Mouse (Mus musculus): ENCODE measurements at regions not wholly inside any gene's neighbourhood (a gene's known extent, or its start where the extent isn't known, plus 50 kb on each side); places are given as distances from the start of the nearest gene placed in this dataset.
A peak's percentile ranks its signal among the peaks of the same experiment; 100 is the strongest.

DNA sequence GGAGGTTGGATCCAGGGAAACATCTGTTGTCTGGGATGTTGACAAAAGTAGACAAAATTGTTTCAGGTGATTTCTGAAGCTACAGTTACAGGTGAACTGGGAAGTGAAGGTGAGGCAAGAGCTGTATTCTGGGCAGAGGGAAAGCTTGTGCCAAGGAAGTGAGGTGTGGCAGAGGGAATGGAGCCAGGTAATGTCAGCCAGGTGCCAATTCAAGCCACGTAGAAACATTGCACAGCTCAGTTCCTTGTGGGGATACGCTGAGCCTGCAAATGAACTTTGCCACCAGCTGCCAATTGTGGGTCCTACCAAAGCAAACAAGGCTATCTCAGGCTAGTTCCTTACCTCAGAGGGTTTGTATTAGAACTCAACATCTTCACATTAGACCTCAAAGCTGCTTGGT, 410.1 kb downstream of the Fgf9 start:
- Histone ChIP-seq H3K27me3 (ENCODE audit: control insufficient read depth, insufficient read depth, low read depth, low read length) (no peaks in the 10 kb centered on the region), H3K4me1 (ENCODE audit: control insufficient read depth, insufficient read depth, low read length) (no peaks in the 10 kb centered on the region), H3K9ac (ENCODE audit: low read depth, low read length) (no peak overlapping the region), H3K4me2 (ENCODE audit: low read length) (no peak overlapping the region), H3K4me3 (ENCODE audit: low read depth, low read length) (no peak overlapping the region), H3K9me3 (replicated peaks; ENCODE audit: control insufficient read depth, low read length, poor library complexity, severe bottlenecking) (no peaks in the 10 kb centered on the region), H3K36me3 (ENCODE audit: control insufficient read depth, insufficient read depth, low read length) (no peaks in the 10 kb centered on the region), H3K27ac (ENCODE audit: low read length) (no peak overlapping the region)
- 91% methylated on average over 2 of the region's 2 CpGs for WGBS
- ATAC-seq, result no peak

DNA sequence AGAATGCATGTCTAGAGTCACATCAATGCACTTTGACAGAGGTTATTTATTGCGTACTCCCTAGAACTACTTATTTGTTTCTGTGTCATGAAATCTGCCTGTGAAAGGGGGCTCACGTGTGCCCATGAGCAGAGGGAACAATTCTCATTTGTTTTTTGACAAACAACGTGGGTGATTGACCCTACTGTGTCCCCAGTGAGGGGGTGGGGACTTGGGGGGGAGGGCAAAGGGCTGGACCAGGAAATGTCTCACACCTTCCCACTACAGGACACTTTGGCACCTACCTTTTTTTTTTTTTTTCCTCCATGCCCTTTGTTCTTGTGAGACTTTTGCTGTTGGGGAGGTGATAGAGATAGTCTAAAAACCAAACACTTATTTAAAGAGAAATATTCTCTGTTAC, 400.3 kb downstream of the Fgf9 start:
- Histone ChIP-seq H3K9ac (ENCODE audit: low read depth, low read length) (no peak overlapping the region), H3K4me3 (ENCODE audit: low read depth, low read length) (no peak overlapping the region), H3K4me2 (ENCODE audit: low read length) (no peak overlapping the region), H3K4me1 (ENCODE audit: control insufficient read depth, insufficient read depth, low read length) (0 out of 2 replicates have a peak, but pooled peaks cover 3% of the 10 kb centered on the region), H3K9me3 (replicated peaks; ENCODE audit: control insufficient read depth, low read length, poor library complexity, severe bottlenecking) (no peaks in the 10 kb centered on the region), H3K27me3 (ENCODE audit: control insufficient read depth, insufficient read depth, low read depth, low read length) (no peaks in the 10 kb centered on the region), H3K27ac (ENCODE audit: low read length) (no peak overlapping the region), H3K36me3 (ENCODE audit: control insufficient read depth, insufficient read depth, low read length) (no peaks in the 10 kb centered on the region)
- 67% methylated on average over 3 of the region's 3 CpGs for WGBS
- ATAC-seq, result no peak

- Histone ChIP-seq H3K36me3 (ENCODE audit: control insufficient read depth, insufficient read depth, low read length) (no peaks in the 10 kb centered on the region), H3K4me1 (ENCODE audit: control insufficient read depth, insufficient read depth, low read length) (0 out of 2 replicates have a peak, but pooled peaks cover 3% of the 10 kb centered on the region), H3K9ac (ENCODE audit: low read depth, low read length) (no peak overlapping the region), H3K27me3 (ENCODE audit: control insufficient read depth, insufficient read depth, low read depth, low read length) (no peaks in the 10 kb centered on the region), H3K4me2 (ENCODE audit: low read length) (no peak overlapping the region), H3K4me3 (ENCODE audit: low read depth, low read length) (no peak overlapping the region), H3K27ac (ENCODE audit: low read length) (no peak overlapping the region), H3K9me3 (replicated peaks; ENCODE audit: control insufficient read depth, low read length, poor library complexity, severe bottlenecking) (0 out of 2 replicates have a peak, but pooled peaks cover 3% of the 10 kb centered on the region)
- WGBS, result 77% methylated on average over 7 of the region's 7 CpGs
- no peak for ATAC-seq
Observed at GRCm38 (mm10) chr14:58468451-58468850, 398.1 kb downstream of the Fgf9 start.

- Histone ChIP-seq H3K4me1 (ENCODE audit: control insufficient read depth, insufficient read depth, low read length) (0 out of 2 replicates have a peak, but pooled peaks cover 3% of the 10 kb centered on the region), H3K9me3 (replicated peaks; ENCODE audit: control insufficient read depth, low read length, poor library complexity, severe bottlenecking) (0 out of 2 replicates have a peak, but pooled peaks cover 3% of the 10 kb centered on the region), H3K4me2 (ENCODE audit: low read length) (no peak overlapping the region), H3K27me3 (ENCODE audit: control insufficient read depth, insufficient read depth, low read depth, low read length) (no peaks in the 10 kb centered on the region), H3K27ac (ENCODE audit: low read length) (no peak overlapping the region), H3K36me3 (ENCODE audit: control insufficient read depth, insufficient read depth, low read length) (no peaks in the 10 kb centered on the region), H3K9ac (ENCODE audit: low read depth, low read length) (no peak overlapping the region), H3K4me3 (ENCODE audit: low read depth, low read length) (no peak overlapping the region)
- ATAC-seq, result no peak
- 90% methylated on average over 5 of the region's 5 CpGs for WGBS
Observed at GRCm38 (mm10) chr14:58467856-58468255, 397.5 kb downstream of the Fgf9 start.

DNA sequence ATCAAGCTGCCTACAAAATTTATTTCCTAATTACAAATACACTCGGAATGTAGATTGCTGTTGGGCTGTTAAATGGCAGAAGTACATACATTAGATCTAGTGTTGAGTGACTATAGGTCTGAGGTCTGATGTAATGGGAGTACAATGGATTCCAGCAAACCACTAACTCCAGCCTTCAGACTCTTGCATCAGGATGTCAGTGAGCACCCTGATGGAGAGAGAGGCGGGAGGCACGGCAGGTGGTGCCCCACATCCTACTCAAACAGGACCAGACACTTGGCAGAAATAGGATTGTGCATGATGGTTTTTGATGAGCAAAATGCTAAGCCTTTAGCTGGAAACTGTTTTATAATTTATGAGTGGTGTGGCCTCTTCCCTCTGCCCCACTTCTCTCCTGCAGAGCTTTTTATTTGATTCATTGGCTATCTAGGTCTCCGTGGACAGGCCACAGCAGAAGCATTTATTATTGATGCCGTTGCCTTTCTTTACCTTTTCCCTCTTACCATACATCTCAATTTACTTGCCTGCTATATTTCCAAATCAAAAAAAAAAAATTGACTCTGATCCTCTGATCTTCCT, 376.5 kb downstream of the Fgf9 start:
- Histone ChIP-seq H3K4me3 (ENCODE audit: low read depth, low read length) (no peak overlapping the region), H3K36me3 (ENCODE audit: control insufficient read depth, insufficient read depth, low read length) (no peaks in the 10 kb centered on the region), H3K4me2 (ENCODE audit: low read length) (no peak overlapping the region), H3K4me1 (ENCODE audit: control insufficient read depth, insufficient read depth, low read length) (no peaks in the 10 kb centered on the region), H3K27ac (ENCODE audit: low read length) (no peak overlapping the region), H3K9me3 (replicated peaks; ENCODE audit: control insufficient read depth, low read length, poor library complexity, severe bottlenecking) (no peaks in the 10 kb centered on the region), H3K27me3 (ENCODE audit: control insufficient read depth, insufficient read depth, low read depth, low read length) (no peaks in the 10 kb centered on the region), H3K9ac (ENCODE audit: low read depth, low read length) (no peak overlapping the region)
- 0 out of 2 replicates have a peak, but pooled peaks have one; percentile 28 for ATAC-seq
- WGBS, result 75% methylated on average over 5 of the region's 5 CpGs

DNA sequence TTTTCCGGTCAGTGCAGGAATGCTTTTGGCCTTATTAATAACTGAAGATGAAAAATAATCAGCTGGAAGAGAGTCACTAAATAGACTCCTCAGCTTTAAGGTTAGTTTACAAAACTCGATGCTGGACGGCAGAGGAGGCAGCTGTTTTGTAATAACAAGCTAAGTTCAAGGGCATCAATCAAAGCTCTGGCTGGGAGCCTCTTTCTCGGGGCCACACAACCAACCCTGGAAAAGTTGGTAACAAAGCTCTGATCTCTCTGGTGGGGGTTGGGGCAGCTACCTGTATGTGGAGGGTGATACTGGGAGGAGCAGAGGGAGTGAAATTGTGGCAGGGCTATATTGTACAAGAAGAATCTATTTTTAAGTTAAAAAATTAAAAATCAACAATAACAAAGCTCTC, 374.1 kb downstream of the Fgf9 start:
- Histone ChIP-seq H3K36me3 (ENCODE audit: control insufficient read depth, insufficient read depth, low read length) (no peaks in the 10 kb centered on the region), H3K4me2 (ENCODE audit: low read length) (no peak overlapping the region), H3K27me3 (ENCODE audit: control insufficient read depth, insufficient read depth, low read depth, low read length) (no peaks in the 10 kb centered on the region), H3K9me3 (replicated peaks; ENCODE audit: control insufficient read depth, low read length, poor library complexity, severe bottlenecking) (no peaks in the 10 kb centered on the region), H3K9ac (ENCODE audit: low read depth, low read length) (no peak overlapping the region), H3K27ac (ENCODE audit: low read length) (no peak overlapping the region), H3K4me1 (ENCODE audit: control insufficient read depth, insufficient read depth, low read length) (no peaks in the 10 kb centered on the region), H3K4me3 (ENCODE audit: low read depth, low read length) (no peak overlapping the region)
- ATAC-seq, result no peak
- 84% methylated on average over 4 of the region's 4 CpGs for WGBS

- Histone ChIP-seq H3K4me1 (ENCODE audit: control insufficient read depth, insufficient read depth, low read length) (no peaks in the 10 kb centered on the region), H3K4me2 (ENCODE audit: low read length) (no peak overlapping the region), H3K9ac (ENCODE audit: low read depth, low read length) (no peak overlapping the region), H3K27ac (ENCODE audit: low read length) (no peak overlapping the region), H3K36me3 (ENCODE audit: control insufficient read depth, insufficient read depth, low read length) (no peaks in the 10 kb centered on the region), H3K27me3 (ENCODE audit: control insufficient read depth, insufficient read depth, low read depth, low read length) (no peaks in the 10 kb centered on the region), H3K4me3 (ENCODE audit: low read depth, low read length) (no peak overlapping the region), H3K9me3 (replicated peaks; ENCODE audit: control insufficient read depth, low read length, poor library complexity, severe bottlenecking) (no peaks in the 10 kb centered on the region)
- ATAC-seq, result no peak
- WGBS, result 95% methylated on average over 3 of the region's 3 CpGs
Observed at GRCm38 (mm10) chr14:58442501-58442900, 372.2 kb downstream of the Fgf9 start.

GRCm38 (mm10) chr14:58439963-58440362, 369.6 kb downstream of the Fgf9 start:
- Histone ChIP-seq H3K4me2 (ENCODE audit: low read length) (no peak overlapping the region), H3K9ac (ENCODE audit: low read depth, low read length) (no peak overlapping the region), H3K36me3 (ENCODE audit: control insufficient read depth, insufficient read depth, low read length) (no peaks in the 10 kb centered on the region), H3K27me3 (ENCODE audit: control insufficient read depth, insufficient read depth, low read depth, low read length) (no peaks in the 10 kb centered on the region), H3K4me3 (ENCODE audit: low read depth, low read length) (no peak overlapping the region), H3K9me3 (replicated peaks; ENCODE audit: control insufficient read depth, low read length, poor library complexity, severe bottlenecking) (no peaks in the 10 kb centered on the region), H3K4me1 (ENCODE audit: control insufficient read depth, insufficient read depth, low read length) (no peaks in the 10 kb centered on the region), H3K27ac (ENCODE audit: low read length) (no peak overlapping the region)
- 84% methylated on average over 2 of the region's 2 CpGs for WGBS
- ATAC-seq, result no peak

GRCm38 (mm10) chr14:58436096-58436495, 365.7 kb downstream of the Fgf9 start:
- H3K4me3 ChIP-seq (ENCODE audit: low read depth, low read length), result no peak overlapping the region
- WGBS, result 83% methylated on average over 3 of the region's 3 CpGs
- no peaks in the 10 kb centered on the region for H3K36me3 ChIP-seq (ENCODE audit: control insufficient read depth, insufficient read depth, low read length)
- H3K27me3 ChIP-seq (ENCODE audit: control insufficient read depth, insufficient read depth, low read depth, low read length), result no peaks in the 10 kb centered on the region
- H3K4me2 ChIP-seq (ENCODE audit: low read length), result no peak overlapping the region
- no peaks in the 10 kb centered on the region for H3K4me1 ChIP-seq (ENCODE audit: control insufficient read depth, insufficient read depth, low read length)
- H3K27ac ChIP-seq (ENCODE audit: low read length), result no peak overlapping the region
- ATAC-seq, result no peak
- H3K9me3 ChIP-seq (replicated peaks; ENCODE audit: control insufficient read depth, low read length, poor library complexity, severe bottlenecking), result no peaks in the 10 kb centered on the region
- no peak overlapping the region for H3K9ac ChIP-seq (ENCODE audit: low read depth, low read length)
